Mouse (Mus musculus) cerebellum, adult 8-10 months (tissue): ENCODE measurements around the gene Elp5.
A peak's percentile ranks its signal among the peaks of the same experiment; 100 is the strongest.
"Not testable (repeated sequence)": the region's sequence is repeated elsewhere in the genome, so short reads cannot be mapped to it uniquely, and the experiment has no call there.

Experiments
- DNase-seq: peaks from one replicate; pipeline ENCODE4 v3.0.0; 2022

Elp5 gene

DNA sequence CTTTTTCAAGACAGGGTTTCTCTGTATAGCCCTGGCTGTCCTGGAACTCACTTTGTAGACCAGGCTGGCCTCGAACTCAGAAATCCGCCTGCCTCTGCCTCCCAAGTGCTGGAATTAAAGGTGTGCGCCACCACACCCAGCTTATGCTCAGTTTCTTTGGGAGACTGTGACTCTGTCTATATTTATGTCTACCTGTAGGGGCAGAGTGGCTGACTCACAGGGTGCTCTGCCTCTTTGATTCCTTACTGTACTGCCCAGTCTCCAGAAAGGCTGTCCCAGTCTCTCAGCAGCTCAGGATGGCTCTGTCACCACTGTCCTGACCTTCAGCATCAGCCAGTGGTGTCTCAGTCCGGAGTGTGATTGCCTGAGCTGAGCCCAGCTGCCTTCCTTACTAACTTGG, 26.7 kb downstream of the Elp5 start:
- not testable (repeated sequence) for DNase-seq

DNA sequence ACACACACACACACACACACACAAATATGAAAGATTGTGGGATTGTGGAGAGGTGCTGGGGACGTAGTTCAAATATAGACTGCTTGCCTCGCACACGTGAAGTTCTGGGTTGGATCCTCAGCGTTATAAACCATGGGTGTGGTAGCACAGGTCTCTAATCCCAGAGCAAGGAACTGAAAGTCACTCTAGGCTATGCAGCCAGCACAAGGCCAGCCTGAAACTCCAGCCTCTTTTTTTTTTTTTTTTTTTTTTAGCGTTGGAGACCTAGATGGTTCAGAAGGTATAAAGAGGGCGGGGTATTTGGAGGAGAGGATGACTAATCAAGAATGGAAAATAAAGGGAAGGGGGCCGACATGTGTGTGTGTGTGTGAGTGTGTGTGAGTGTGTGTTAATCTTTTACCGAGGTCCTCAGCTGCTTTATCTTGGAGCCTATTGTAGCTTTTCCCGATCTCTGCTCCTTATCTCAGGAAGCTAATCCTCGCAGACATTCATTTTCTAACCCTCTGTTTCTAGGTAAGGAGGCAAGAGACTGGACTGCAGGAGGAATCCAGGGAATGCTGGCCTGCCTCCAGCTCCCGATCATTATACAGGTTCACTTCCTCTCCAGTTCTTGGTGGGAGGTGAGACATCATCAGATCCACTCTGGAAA, 28.9 kb downstream of the Elp5 start:
- no peak for DNase-seq

DNA sequence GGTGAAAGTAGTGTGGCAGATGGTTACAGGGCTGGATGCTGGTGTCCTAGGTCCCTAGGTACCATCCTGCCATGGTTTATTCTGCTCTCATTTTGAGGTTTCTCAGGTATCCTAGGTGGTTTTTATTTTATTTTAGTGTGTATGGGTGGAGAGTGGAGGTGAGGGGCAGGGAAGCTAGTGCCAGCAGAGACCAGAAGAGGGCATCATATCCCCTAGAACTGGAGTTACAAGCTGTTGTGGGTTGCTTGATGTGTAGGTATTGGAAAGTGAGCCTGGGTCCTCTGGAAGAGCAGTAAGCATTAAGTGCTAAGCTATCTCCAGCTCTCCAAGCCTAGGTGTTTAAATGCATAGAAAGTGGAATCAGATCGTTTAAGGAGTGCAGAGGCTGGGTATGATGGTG, 30.0 kb downstream of the Elp5 start:
- no peak for DNase-seq

DNA sequence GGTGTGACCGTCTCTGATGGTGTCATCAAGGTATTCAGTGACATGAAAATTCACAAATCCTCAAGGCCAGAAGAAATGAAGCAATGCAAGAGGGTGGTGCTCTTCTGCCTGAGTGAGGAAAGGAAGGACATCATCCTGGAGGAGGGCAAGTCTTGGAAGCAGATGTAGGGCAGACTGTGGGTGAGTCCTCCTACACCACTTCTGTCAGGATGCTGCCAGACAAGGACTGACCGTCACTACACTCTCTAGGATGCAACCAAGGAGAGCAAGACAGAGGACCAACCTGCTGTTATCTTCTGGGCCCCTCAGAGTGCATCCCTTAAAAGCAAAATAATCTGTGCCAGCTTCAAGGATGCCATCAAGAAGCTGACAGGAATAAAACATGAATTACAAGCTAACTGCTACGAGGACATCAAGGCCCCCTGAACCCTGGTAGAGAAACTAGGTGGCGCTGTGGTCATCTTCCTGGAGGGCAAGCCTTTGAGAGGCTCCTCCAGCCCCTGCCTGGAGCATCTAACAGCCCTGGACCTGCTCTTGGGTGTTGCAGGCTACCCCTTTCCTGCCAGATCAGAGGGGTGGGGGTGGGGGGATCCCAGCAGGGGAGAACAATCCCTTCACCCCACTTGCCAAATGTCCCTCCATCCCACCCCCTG, 31.4 kb downstream of the Elp5 start:
- DNase-seq, result no peak

DNA sequence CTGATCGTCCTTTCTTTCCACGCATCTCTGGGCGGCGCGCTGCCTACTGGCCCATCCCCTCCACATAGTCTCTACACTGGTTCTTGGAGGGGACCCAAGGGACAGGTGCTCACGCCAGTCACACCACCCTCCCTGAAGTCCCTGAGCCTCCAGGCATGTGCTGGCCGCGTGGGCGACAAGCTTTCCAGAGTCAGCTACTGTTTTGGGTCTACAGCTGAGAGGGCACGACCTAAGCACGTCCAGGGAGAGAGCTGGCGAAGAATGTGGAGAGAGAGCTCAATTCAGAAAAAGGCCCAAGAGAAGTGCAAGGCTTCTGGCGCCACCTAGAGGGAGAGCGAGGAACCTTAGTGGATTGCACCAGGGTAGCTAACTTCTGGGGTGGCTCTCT, 33.6 kb downstream of the Elp5 start:
- DNase-seq, result peak; percentile 77

DNA sequence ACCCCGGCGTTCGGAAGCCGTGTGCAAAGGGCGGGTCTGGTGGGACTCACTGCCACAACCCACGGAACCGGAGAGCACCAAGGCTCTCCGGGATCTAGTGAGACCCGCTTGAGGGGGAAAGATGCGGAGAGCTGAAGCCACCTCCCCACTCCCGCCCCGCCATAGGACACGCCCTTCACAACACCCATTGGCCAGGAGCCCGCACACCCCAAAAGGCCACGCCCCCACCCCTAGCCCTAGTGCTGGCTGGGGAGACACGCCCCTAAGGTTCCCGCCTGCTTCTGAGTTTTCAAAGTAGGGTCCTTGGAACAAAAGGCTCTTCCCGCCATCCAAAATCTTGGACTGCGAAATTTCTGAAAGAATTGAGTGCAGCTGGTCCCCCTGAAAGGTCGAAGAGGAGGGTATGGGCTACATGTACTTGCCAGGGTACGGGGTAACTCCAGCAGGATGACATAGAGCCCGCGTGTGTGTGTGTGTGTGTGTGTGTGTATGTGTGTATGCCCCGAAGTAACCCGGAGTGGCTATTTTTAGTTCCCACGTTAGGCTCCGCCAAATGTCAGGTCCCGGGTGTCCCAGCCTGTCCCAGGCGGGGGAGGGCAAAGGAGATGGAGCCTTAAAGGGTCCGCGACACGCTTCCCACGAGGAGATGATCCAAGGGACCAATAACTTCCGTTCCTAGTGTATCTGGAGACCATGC, 34.1 kb downstream of the Elp5 start, which contains the start of gene Slc2a4:
TSS of gene Slc2a4 (minus strand) at position 123 of the 697 bp plus-strand sequence.
- DNase-seq, result peak; percentile 45

DNA sequence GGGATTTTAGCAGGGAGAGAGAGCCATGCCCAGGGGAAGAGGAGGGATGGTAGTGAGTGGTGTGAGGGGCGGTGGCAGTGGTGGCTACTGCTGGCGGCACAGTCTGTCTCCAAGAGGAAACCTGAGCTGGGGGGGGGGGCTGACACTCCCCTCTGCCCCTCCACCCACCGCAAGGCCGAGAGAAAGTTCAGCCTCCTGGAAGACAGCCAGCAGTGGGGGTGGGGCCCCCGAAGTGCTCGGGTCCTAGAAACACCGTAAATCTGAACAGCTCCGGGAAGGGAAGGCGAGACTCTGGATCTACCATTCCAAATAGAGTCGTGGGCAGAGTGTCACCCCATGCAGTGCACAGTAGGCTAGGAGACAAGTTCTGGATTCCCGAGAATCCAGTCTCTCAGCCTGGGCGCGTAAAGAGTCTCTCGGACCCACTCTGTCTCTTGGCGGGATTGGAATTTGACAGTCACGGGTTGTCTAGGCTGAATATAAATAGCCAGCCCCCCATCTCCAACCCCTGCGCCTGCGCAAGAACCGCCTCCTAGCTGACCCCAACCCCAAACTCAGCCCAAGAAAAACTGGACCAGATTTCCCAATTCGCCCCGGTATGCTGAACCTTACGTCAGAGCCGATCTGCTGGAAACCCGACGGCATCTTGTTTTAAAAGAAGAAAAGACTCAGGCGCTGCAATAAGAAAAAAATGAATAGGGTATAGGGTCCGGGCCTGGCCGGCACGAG, 34.8 kb downstream of the Elp5 start:
- no peak for DNase-seq

DNA sequence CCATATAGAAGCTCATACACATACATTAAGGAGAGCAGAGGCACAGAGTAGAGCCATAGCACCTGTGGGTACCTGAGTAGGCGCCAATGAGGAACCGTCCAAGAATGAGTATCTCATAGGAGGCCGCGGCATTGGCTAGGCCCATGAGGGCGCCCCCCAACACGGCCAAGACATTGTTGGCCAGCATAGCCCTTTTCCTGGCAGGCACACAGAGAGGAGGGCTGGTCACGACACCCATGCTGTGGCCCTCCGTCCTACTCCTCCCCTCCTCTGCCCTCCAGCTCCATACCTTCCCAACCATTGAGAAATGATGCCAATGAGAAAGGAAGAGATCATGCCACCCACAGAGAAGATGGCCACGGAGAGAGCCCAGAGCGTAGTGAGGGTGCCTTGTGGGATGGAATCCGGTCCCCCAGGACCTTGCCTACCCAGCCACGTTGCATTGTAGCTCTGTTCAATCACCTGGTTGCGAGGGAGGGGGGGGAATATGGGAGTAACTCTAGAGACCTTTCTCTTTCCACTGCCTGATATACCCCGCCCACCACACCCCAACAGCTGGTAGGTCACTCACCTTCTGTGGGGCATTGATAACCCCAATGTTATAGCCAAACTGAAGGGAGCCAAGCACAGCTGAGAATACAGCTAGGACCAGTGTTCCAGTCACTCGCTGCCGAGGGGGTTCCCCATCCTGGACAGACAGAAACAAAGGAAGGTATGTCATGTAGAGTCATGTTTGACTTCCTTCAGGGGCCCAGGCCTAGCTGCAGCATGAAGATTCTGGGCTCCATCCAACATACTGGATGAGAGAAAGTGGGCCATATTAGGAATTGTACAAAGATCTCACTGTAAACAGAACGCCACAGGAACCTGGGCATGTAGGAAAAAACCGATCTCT, 36.1 kb downstream of the Elp5 start:
- DNase-seq, result no peak

DNA sequence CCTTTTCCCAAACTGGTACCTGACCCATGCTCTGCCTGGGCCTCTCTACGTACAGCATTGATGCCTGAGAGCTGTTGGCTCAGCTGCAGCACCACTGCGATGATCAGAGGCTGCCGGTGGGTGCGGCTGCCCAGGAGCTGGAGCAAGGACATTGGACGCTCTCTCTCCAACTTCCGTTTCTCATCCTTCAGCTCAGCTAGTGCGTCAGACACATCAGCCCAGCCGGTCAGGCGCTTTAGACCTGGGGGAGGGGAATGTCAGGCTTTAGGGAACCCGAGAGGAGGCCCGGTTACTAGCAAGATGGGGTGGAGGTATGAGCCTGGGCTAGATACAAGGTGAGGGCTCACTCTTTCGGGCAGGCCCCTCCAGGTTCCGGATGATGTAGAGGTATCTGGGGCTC, 37.1 kb downstream of the Elp5 start:
- no peak for DNase-seq

DNA sequence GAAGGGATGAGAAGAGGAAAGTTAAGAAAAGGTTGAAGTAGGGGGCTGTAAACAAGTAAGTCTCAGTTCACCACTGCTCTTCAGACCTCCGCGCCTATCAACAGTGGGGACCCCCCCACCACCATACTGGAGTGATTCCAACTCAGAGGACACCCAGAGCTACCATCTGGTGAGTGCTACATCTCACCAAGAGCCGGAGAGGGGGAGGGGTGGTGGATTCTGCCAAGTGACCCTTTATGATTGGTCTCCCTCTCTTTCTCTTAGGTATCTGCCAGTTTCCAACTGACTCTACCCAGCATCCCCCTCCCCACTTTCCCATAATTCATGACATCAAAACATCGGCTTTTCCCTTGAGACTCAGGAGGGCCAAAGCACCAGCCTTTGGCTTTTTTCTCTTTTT, 41.4 kb downstream of the Elp5 start:
- no peak for DNase-seq

DNA sequence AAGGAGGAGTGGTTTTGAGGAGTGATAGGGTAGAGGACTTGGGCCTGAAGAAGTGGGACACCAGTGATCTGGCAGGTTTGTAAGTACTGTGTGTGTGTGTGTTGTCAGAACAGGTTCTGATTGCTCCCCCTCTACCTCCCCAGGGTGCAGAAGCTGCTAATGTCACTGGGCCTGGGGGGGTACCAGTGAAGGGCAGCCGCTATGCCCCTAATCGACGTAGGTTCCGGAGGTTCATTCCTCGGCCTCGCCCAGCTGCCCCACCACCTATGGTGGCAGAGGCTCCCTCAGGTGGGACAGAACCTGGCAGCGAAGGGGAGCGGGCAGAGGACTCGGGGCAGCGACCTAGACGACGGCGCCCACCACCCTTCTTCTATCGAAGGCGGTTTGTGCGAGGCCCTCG, 42.6 kb downstream of the Elp5 start:
- no peak for DNase-seq

DNA sequence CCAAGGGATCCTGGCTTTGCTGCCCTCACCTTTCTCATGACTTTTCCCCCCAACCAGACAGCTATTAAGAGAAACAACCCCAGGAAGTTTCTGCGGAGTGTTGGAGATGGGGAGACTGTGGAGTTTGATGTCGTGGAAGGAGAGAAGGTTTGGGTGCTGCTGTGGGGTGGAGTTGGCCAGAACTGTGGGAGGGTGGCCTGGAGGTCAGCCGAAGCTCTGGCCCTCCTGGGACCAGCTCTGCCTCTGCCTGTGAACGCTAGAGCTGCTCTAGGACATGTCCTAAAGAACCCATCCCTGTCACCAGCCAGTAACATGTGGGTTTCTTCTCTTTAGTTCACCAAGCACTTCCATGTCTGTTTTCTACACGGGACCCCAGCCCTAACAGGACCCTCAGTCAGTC, 43.1 kb downstream of the Elp5 start:
- DNase-seq, result no peak

DNA sequence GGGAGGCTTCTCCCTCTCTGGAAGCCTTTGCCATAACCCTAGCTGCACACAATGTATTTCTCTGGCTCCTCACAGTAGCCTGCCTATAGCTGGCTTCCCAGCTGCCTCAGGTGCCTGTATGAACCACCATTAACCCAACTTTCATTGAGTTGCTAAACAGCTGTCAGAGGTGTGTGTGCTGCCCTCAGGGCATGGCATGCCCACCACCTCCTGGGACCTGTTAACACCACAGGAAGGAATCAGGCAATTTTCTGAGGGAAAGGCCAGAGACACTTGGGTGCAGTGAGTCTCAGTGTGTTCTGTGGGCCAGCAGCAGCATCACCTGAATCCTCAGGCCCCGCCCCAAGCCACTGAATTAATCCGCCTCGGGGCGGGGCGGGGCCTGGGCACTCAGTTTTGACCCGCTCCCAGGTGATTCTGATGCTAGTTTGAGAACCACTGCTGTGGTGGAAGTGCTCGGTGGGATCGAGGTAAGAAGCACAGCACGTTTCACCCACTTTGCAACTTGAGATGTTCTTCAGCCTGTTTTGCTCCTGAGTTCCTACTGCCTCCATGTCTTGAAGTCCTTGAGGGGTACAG, 43.8 kb downstream of the Elp5 start:
- DNase-seq, result no peak

DNA sequence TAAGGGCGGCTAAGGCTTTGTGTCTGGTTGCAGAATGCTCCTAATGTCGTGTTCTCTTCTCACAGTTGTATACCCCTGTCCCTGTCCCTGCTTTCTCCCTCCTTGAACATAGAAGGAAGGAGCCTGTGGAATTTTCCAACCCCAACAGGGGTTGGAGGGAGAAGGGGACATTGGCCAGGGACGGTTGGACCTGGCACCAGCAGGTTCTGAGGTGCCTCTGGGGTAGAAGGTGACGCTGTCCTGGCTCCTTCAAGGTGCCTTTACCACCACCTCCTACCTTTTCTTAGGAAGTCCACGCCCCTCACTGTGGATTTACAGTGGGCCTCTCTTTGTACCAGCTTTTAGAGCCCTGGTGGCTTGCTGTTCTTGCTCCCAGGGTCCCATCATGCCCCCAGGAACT, 44.5 kb downstream of the Elp5 start:
- DNase-seq, result no peak

DNA sequence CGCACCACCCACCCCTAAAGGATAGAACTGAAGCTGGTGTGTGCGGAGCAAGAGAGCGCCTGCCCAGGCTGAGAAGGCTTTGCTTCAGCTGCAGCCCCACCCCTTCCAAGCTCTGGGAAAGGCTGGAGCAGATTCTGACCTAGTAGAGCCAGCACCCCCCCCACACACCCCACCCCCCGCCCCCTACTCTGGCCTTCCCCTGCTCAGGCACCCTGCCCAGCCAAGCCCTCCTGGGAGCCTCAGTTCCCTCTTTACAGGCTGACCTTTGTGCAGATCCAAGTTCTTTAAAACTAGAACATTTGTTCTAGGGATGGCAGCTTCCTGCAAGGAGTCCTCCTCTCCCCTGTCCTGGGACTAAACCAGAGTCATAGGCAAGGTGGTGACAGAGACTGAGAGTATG, 44.9 kb downstream of the Elp5 start:
- no peak for DNase-seq

DNA sequence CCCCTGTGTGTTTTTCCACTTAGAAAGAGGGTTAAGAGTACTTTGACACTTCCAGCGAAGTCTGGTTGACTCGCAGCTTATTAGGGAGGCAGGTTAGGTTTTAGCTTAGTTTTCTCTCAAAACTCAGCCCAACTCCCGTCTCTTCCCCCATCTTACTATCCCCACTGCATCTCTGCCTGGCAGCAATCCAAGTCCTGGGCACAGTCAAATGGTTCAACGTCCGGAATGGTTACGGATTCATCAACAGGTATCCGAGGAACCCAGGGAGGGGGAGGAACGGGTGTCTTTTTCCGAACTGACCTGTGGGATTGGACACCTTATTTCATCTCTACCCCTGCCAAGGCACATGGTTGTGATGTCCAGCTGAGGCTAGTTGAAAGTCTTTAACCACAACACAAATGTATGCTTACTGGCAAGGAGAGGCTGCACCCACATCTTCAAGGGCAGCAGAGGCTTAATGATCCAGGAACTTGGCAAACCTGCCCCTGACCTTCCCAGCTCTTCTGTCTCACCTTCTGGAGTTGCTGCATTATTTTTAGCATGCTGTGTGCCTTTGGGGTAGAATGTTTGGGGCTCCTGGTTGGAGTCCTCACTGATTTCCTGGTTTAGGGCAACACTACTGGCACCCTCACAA, 45.5 kb downstream of the Elp5 start:
- DNase-seq, result no peak

DNA sequence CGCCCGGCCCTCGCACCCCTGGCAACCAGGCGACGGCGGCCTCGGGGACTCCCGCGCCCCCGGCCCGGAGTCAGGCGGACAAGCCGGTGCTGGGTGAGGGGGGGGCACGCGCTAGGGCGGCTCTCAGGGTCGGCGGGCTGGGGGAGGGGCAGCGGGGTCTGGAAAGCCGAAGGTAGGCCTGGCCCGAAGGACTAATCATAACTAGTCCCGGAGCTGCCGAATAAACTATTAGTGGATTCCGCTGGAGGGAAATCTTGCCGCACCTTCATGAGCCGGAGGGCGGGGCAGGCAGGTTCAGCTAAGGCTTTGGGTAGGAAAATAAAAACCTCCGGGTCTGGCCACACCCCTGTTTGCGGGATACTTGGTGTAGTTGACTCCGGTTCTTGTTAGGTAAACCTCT, 46.2 kb downstream of the Elp5 start:
- DNase-seq, result no peak

DNA sequence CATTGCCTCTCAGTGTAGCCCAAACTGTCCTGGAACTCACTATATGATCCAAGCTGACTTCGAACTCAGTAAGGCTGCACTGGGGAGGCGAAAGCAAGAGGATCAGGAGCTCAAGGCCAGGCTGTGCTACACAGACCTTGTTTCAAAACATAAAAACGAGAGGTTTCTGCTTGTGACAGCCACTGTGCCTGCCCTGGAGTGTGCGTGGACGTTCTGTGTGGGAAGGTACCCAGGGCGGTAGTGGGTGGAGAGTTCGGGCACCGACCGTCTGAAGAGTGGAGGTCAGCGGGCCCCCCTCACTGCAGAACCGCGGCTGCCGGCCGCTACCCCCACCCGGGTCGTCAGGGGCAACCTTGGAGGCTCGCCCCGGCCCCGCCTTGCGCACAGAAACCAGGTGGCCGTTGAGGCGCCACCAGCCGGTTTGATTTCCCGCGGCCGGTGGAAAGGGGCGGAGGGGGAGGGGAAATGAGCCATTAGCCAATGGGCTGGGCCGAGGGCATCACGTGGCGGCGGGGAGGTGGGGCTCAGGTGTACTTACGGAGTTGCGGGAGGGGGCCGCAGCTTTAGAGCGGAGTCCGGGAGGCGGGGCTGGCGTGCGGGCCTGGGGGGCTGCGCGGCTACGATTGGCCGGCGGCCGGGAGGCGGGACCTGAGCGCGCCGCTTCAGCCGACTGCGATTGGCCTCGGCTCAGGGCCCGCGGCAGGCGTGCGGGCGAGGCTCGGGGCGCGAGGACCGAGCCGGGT, 47.0 kb downstream of the Elp5 start, which contains the start of gene Ybx2:
TSS of gene Ybx2 (plus strand) at position 660 of the 743 bp plus-strand sequence.
- peak; percentile 87 for DNase-seq

DNA sequence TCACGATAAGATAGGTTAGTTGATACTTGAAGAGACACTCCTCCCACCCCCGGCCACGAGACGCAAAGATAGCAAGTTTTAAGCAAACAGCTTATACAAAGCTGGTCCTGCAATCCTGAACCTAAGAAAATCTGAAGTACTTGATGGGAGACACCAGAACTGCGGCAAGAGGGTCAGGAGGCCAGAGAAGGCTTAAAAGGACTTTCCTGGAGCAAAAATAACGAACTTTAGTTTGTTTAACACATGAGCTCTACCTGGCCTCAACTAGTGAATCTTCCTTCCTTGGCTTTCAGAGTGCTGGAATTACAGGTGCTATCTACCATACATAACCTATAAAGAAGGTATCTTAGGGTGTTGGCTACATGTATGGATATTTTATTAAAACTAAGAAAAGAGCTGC, 47.6 kb downstream of the Elp5 start:
- no peak for DNase-seq

DNA sequence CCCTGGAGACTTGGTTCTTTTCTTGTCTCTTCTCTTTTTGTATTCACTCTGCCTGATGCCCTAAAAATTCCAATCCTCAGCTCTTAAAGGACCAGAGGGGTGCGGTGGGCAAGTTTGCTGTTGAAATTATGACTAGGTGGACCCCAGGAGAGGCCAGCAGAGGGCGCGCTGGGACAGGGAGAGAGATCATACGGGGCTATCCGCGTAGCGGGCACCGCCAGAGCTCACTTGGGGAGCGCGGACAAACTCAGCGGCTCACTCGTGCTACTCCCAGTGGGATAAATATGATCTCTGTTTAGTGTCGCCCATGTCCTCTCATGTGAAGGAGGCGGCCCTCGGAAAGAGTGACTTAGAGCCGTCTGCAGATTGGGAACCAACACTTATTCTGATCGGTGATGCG, 48.1 kb downstream of the Elp5 start:
- peak; percentile 91 for DNase-seq

DNA sequence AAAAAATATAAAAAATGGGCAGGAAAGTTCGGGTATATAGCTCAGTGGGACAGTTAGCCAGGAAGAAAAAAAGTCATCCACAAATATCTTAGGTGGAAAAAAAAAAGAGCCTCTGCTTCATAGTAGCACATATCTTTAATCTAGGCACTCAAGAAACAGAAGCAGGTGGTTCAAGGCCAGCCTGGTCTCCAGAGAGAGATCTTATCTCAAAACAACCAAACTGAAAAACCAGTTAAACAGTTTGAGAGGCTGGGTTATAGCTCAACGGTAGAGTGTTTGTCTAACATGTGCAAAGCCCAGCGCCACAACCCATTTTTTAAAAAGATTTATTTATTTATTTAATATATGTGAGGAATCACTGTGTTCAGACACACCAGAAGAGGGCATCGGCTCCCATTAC, 49.3 kb downstream of the Elp5 start:
- DNase-seq, result no peak
